Mouse (Mus musculus): ENCODE measurements around the gene Ccdc12.
A peak's percentile ranks its signal among the peaks of the same experiment; 100 is the strongest.

The Ccdc12 gene

DNA sequence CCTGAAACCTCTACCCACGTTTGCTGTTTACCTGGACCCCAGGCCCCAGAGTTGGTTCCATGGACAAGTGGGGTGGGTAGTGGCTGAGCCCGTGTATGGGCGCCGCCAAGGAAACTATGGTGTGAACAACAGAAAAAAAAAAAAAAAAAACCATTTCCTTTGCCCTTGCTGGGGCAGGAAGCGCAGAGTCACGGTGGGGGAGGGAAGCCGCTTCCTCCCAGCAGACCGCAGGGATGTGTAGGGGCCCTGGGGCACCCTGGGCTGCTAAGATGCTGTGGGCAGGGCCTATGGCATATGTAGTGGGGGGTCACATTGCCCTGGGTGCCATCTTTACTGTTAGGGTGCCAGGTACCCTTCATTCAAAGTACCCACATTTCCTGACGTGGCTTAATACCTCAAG is 11.1 kb upstream of the Ccdc12 start:
- peak; percentile 83 for DNase-seq (ENCODE audit: low read depth)

DNA sequence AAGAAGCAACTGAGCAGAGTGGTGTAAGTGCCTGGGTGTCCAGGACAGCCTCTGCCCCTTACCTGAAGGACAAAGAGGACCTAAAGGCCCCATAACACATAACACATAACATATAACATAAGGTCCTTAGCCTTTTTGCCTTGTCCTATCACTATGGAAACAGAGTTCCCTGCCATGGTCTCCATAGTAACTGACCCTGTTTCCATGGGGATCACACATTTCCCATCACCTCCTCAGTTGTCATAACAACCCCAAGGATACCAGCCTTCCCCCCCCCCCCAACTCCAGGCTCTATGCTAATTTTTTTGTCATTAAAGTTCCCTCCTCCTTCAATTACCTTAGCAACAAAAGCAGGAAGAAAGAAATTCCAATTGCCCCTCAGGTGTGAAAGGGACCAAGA is 6.5 kb upstream of the Ccdc12 start:
- DNase-seq (ENCODE audit: low read depth): no peak

- DNase-seq (ENCODE audit: low read depth): peak; percentile 79
These were observed 4.2 kb upstream of the Ccdc12 start for GRCm38 (mm10) chr9:110651931-110652722.

GRCm38 (mm10) chr9:110652963-110653654 is 3.2 kb upstream of the Ccdc12 start:
- DNase-seq (ENCODE audit: low read depth): no peak

DNA sequence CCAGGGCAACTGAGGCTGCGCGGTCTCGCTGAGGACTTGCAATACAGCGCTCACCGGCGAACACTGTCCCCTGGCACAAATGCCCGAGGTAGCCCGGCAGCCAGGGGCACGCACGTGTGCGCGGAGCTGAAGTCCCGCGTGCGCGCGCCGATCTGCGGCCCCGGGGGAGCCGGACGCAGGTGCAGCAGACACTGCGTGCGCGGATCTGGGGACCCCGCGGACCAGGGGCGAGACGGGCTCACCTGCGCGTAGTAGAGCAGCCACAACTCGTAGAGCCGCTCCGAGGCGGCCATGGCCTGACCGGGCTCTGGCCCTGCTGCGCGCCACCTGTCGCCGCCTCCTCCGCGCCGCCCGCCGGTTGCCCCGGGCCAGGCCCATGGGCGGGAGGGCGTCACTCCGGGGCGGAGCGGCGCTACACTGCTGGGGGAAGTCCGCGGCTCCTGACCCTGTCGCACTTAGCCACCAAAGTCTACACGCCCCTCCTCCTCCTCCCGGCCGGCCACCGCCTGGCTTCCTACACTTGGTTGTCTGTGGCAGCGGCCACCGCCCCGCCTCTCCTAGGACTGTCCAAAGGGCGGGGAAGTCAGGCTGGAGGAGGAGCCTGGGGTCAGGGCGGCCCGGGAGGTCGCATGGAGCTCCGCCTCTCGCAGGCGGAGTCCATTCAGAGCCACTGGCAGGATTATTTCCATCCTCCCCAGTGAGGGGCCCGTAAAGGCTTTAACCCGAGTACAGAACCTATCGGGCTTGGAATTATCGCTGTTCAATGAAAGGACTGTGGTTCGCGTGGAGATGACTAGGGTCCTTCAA is 2.4 kb upstream of the Ccdc12 start, which contains the start of gene Nbeal2:
Gene Nbeal2 (minus strand): TSS at position 507 of the 807 bp plus-strand sequence.
- DNase-seq (ENCODE audit: low read depth): peak; percentile 98

GRCm38 (mm10) chr9:110654726-110655650 is 1.3 kb upstream of the Ccdc12 start:
- DNase-seq (ENCODE audit: low read depth): no peak

GRCm38 (mm10) chr9:110655651-110656007 is 674 bp upstream of the Ccdc12 start:
- DNase-seq (ENCODE audit: low read depth): no peak

DNA sequence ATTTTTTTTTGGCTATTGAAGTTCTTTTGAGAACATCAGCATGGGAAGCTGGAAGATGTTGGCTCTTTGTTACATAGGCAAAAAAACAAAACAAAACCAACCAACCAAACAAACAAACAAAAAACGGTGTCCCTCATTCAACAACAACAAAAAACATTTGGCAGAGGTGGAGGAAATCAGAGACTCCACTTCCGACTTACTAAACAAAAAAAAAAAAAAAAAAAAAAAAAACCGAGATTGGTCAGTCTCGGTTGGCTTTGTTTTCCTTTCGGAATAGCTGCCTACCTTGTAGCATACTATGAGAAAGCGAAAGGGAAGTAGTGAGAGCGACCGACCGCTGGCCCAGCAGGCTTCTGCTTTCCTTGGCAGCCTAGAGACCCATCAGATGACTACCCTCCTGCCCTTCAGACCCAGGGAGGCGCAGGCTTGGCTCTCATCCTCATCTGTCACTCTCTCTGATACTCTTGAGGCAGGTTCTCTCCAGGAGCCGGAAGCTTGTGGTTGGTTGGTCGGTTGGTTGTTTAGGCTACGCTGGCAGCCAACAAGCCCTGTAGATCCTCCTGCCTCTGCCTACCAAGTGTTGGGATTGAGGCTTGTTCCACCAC is 1.3 kb downstream of the Ccdc12 start:
- DNase-seq (ENCODE audit: low read depth): peak; percentile 93

DNA sequence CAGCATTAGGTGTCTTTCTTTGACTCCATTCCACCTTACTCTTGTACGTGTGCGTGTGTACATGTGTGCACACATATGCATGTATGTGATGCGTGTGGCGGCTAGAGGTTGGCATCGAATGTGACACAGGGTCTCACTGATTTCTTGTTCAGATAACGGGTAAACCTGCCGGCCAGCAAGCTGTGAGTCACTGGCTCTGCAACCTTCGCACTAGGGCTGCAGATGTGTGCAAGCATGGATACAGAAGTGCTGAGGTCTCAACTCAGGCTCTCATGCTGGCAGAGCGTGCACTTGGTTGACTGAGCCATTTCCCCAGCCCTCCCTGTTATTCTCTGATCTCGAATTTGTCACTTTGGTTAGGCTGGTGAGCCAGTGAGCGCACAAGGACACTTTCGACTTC is 3.2 kb downstream of the Ccdc12 start:
- DNase-seq (ENCODE audit: low read depth): peak; percentile 82

- no peak for DNase-seq (ENCODE audit: low read depth)
These were observed 3.9 kb downstream of the Ccdc12 start for GRCm38 (mm10) chr9:110660208-110660607.

- DNase-seq (ENCODE audit: low read depth): peak; percentile 83
These were observed 4.7 kb downstream of the Ccdc12 start for GRCm38 (mm10) chr9:110660856-110661612.

GRCm38 (mm10) chr9:110662844-110663243 is 6.5 kb downstream of the Ccdc12 start:
- DNase-seq (ENCODE audit: low read depth): peak; percentile 73

GRCm38 (mm10) chr9:110665912-110666311 is 9.6 kb downstream of the Ccdc12 start:
- peak; percentile 98 for DNase-seq (ENCODE audit: low read depth)

DNA sequence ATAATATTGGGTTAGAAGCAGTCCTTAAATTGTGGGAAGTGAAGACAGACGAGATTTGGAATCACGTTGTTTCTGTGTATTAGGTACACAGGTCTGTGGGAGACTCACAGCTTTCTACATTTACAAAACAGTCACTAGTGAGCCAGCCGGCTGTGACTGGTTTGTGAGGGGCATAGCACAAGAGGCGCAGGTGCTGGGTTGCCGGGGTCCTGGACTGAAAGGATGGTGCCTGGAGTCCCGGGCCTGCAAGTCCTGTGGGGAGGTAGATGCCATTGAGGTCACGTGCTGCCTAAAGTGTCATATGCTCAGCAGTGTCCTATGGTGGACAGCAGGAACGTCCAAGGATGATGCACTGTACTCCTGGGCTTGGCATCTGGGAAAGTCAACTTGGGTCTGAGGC is 10.1 kb downstream of the Ccdc12 start:
- DNase-seq (ENCODE audit: low read depth): no peak

GRCm38 (mm10) chr9:110667219-110667836 is 11.0 kb downstream of the Ccdc12 start:
- DNase-seq (ENCODE audit: low read depth): peak; percentile 89

- DNase-seq (ENCODE audit: low read depth): peak; percentile 94
These were observed 12.4 kb downstream of the Ccdc12 start for GRCm38 (mm10) chr9:110668601-110669293.

DNA sequence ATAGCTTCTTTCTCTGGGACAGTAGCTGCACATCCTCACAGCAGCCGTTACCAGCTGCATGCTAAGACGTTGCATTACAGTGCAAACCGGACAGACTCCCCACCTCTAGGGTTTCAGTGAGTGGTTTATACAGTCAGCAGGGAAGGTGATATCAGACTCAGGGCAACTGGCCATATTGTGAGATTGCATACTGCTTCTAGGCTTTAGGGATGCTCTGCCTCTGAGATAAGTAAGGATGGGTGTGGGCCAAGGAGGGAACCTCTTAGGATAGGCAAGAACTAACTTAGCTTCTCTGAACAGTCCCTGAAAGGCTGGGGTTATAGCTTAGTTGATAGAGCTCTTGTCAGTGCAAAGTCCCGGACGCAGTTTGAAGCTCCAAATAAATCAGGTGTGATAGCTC is 13.5 kb downstream of the Ccdc12 start:
- DNase-seq (ENCODE audit: low read depth): no peak

- peak; percentile 62 for DNase-seq (ENCODE audit: low read depth)
These were observed 16.3 kb downstream of the Ccdc12 start for GRCm38 (mm10) chr9:110672462-110673106.
